In the genomic region with DNA sequence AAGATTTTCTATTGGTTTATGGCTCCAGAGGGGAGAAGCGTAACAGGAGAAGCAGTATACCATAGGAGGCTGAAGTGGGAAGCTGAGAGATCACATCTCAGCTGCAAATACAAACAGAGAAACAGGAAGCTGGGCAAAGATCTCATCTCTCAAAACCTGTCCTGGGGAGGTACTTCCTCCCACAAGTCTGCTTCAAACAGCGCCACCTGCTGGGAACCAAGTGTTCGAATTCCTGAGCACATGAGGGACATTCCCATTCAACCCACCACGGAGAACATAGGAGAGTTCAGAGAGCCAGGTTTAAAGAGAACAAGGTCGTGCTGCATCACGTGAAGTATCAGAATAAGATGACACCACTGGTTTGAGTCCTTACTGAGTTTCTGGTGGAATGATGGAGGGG, we compare ENCODE assay signal across 19 mouse cellular contexts. TPM values are rescaled to one million over a fixed set of nuclear protein-coding genes. Genes with fewer than 3 reads are reported as not detected.
A peak's percentile ranks its signal among the peaks of the same experiment; 100 is the strongest.
DNase-seq lines count a peak whose midpoint lies in the region; ATAC-seq and TF ChIP-seq lines count a peak whose summit lies in the region.
"Had no signal": no experiment of that assay in that cellular context is flagged by ENCODE, and none has a peak within 500 bp of the region (broad histone marks: within the 10 kb centered on the region; RNA-seq: fewer than 3 reads in every experiment).

No protein-coding gene starts in this region.

- DNase-seq in liver, embryonic 14.5 days (ENCODE audit: low read depth in 3 of 3, low spot score in 3 of 3), result no peak
- DNase-seq in liver, result no peak
- peak; percentile 31 for DNase-seq in A20 (ENCODE audit: low read depth, low spot score)
- peak; percentile 23 for DNase-seq in CH12.LX (ENCODE audit: extremely low read depth)
- DNase-seq in urinary bladder, adult 2 months (ENCODE audit: low spot score), result no peak
- no peak for DNase-seq in frontal cortex, adult 2 months (ENCODE audit: extremely low spot score in 1 of 2, low spot score in 1 of 2)
- DNase-seq: cerebellum, adult 11-12 months; gastrocnemius, postnatal 25 days; liver, embryonic 13.5 days; lung, postnatal 36 days had no signal

- dilution Hi-C loops in CH12.LX (cut with MboI; ENCODE audit: extremely low pct_ligation_motif_present, extremely low pct_unique_long_range_greater_than_20kb, low sequenced_read_pairs), result no loop called here

- no peak for TF ChIP-seq RAD21 in CH12.LX (IDR thresholded peaks at IDR 0.05; ENCODE audit: low read depth, low read length)

- no peak for TF ChIP-seq POLR2A in CH12.LX (IDR thresholded peaks at IDR 0.05; ENCODE audit: low read depth, low read length)
- no peak for TF ChIP-seq POLR2A in bone marrow, adult 2 months (IDR thresholded peaks at IDR 0.05; ENCODE audit: borderline replicate concordance, control insufficient read depth, low read depth, low read length)

- in situ Hi-C loops in CH12.LX (cut with MboI; ENCODE audit: low pct_ligation_motif_present, low pct_unique_long_range_greater_than_20kb, low sequenced_read_pairs), result loop anchor here (10.0 kb wide), 1 partner anchor 111 kb away; a partner anchor contains a TSS

- ATAC-seq in liver, embryonic 14.5 days (ENCODE audit: insufficient read depth), result no peak

- H3K79me2 ChIP-seq in CH12.LX (replicated peaks; ENCODE audit: control insufficient read depth, extremely low read depth, insufficient read depth, poor library complexity, severe bottlenecking), result peaks cover 8% of the 10 kb centered on the region

- no peaks in the 10 kb centered on the region for H3K36me3 ChIP-seq in liver, embryonic 14.5 days (replicated peaks; ENCODE audit: control insufficient read depth, insufficient read depth, low read depth)
- H3K36me3 ChIP-seq in CH12.LX (replicated peaks in 1 of 2; ENCODE audit: control insufficient read depth in 1 of 2, insufficient read depth in 1 of 2, low read length in 1 of 2), result no peaks in the 10 kb centered on the region
- H3K36me3 ChIP-seq: embryonic facial prominence, embryonic 12.5 days; heart, embryonic 13.5 days; kidney, embryonic 15.5 days; liver, embryonic 13.5 days; midbrain, embryonic 12.5 days had no signal

- no peak overlapping the region for H3K9ac ChIP-seq in liver, embryonic 14.5 days (replicated peaks)
- no peak overlapping the region for H3K9ac ChIP-seq in CH12.LX (ENCODE audit: insufficient read depth, low read depth)
- H3K9ac ChIP-seq: embryonic facial prominence, embryonic 12.5 days; heart, embryonic 13.5 days; kidney, embryonic 15.5 days; liver, embryonic 13.5 days; midbrain, embryonic 12.5 days had no signal

- TF ChIP-seq EP300 in liver, embryonic 14.5 days (IDR thresholded peaks at IDR 0.05; ENCODE audit: low read depth), result no peak
- no peak for TF ChIP-seq EP300 in CH12.LX (IDR thresholded peaks at IDR 0.05; ENCODE audit: low read length)

- no peak overlapping the region for H3K27ac ChIP-seq in liver, embryonic 14.5 days
- no peak overlapping the region for H3K27ac ChIP-seq in CH12.LX (ENCODE audit: insufficient read depth, low read depth)
- no peak overlapping the region for H3K27ac ChIP-seq in bone marrow, adult 2 months (ENCODE audit: control insufficient read depth, insufficient read depth, low read depth, low read length, poor library complexity)
- H3K27ac ChIP-seq: embryonic facial prominence, embryonic 12.5 days; heart, embryonic 13.5 days; kidney, embryonic 15.5 days; liver, embryonic 13.5 days; midbrain, embryonic 12.5 days had no signal

- no peaks in the 10 kb centered on the region; the same call in 1 of the 2 replicates for H3K9me3 ChIP-seq in liver, embryonic 14.5 days (ENCODE audit: control insufficient read depth, low read length)
- peaks cover 7% of the 10 kb centered on the region for H3K9me3 ChIP-seq in CH12.LX (replicated peaks; ENCODE audit: low read length)
- H3K9me3 ChIP-seq: kidney, embryonic 15.5 days; midbrain, embryonic 12.5 days had no signal

- peaks cover under 1 to 3% of the 10 kb centered on the region in 2 experiments; a peak in 3 of 4 replicates for H3K4me1 ChIP-seq in liver, embryonic 14.5 days (replicated peaks; ENCODE audit: control insufficient read depth in 2 of 2, insufficient read depth in 2 of 2, low read length in 1 of 2)
- H3K4me1 ChIP-seq in CH12.LX (ENCODE audit: control insufficient read depth in 1 of 2, insufficient read depth in 2 of 2), result peaks cover 5 to 6% of the 10 kb centered on the region in 2 experiments
- no peaks in the 10 kb centered on the region for H3K4me1 ChIP-seq in bone marrow, adult 2 months (ENCODE audit: control insufficient read depth, insufficient read depth, low read length)

- 69% methylated on average over 6 of the region's 6 CpGs for WGBS in liver, embryonic 14.5 days (ENCODE audit: insufficient replicate concordance)
- WGBS in bone marrow, adult 2 months, result 73% methylated on average over 6 of the region's 6 CpGs

- TF ChIP-seq CTCF in liver, embryonic 14.5 days (IDR thresholded peaks at IDR 0.05; ENCODE audit: low read depth), result 0 out of 2 replicates have a peak, but pooled peaks have one; percentile 35
- peak in 1 of 2 experiments; percentile 33; a peak in 1 of 4 replicates for TF ChIP-seq CTCF in CH12.LX (conservative IDR thresholded peaks at IDR 0.05 in 1 of 2, IDR thresholded peaks at IDR 0.05 in 1 of 2; ENCODE audit: low read depth in 2 of 2, low read length in 2 of 2)
- peak; percentile 18; the same call in 1 of the 2 replicates for TF ChIP-seq CTCF in bone marrow, adult 2 months (IDR thresholded peaks at IDR 0.05; ENCODE audit: control insufficient read depth, insufficient read depth, low read length)

- no peak overlapping the region for H3K4me2 ChIP-seq in liver, embryonic 14.5 days (ENCODE audit: low read depth)
- no peak overlapping the region for H3K4me2 ChIP-seq in CH12.LX (ENCODE audit: insufficient read depth, low read depth, poor library complexity, severe bottlenecking)
- H3K4me2 ChIP-seq: embryonic facial prominence, embryonic 12.5 days; heart, embryonic 13.5 days; kidney, embryonic 15.5 days; liver, embryonic 13.5 days; midbrain, embryonic 12.5 days had no signal

- no peaks in the 10 kb centered on the region for H3K27me3 ChIP-seq in liver, embryonic 14.5 days (ENCODE audit: control insufficient read depth, insufficient read depth, low read length)
- H3K27me3 ChIP-seq in CH12.LX (replicated peaks), result peaks cover 7% of the 10 kb centered on the region
- H3K27me3 ChIP-seq: embryonic facial prominence, embryonic 12.5 days; heart, embryonic 13.5 days; kidney, embryonic 15.5 days; liver, embryonic 13.5 days; midbrain, embryonic 12.5 days had no signal

- H3K4me3 ChIP-seq in liver, embryonic 14.5 days (ENCODE audit: insufficient read depth in 1 of 2, low read depth in 2 of 2, low read length in 2 of 2), result no peak overlapping the region
- no peak overlapping the region for H3K4me3 ChIP-seq in CH12.LX (replicated peaks in 1 of 3; ENCODE audit: low read depth in 2 of 3, low read length in 2 of 3, poor library complexity in 1 of 3)
- no peak overlapping the region for H3K4me3 ChIP-seq in bone marrow, adult 2 months (replicated peaks; ENCODE audit: control insufficient read depth, low read depth, low read length)
- H3K4me3 ChIP-seq: embryonic facial prominence, embryonic 12.5 days; heart, embryonic 13.5 days; kidney, embryonic 15.5 days; liver, embryonic 13.5 days; midbrain, embryonic 12.5 days; myocyte had no signal

TF ChIP-seq in CH12.LX, 34 proteins besides CTCF, POLR2A, EP300 and RAD21 (continues in another document):
- no peak for TF ChIP-seq JUND (conservative IDR thresholded peaks at IDR 0.05; ENCODE audit: low read depth, low read length)
- TF ChIP-seq HCFC1 (IDR thresholded peaks at IDR 0.05; ENCODE audit: low read depth, low read length), result no peak
- TF ChIP-seq BHLHE40 (IDR thresholded peaks at IDR 0.05; ENCODE audit: low read depth, low read length), result no peak
- TF ChIP-seq E2F4 (IDR thresholded peaks at IDR 0.05; ENCODE audit: insufficient replicate concordance, low read depth, low read length), result no peak
- no peak for TF ChIP-seq MAX (IDR thresholded peaks at IDR 0.05; ENCODE audit: low read length)
- TF ChIP-seq MYC (IDR thresholded peaks at IDR 0.05; ENCODE audit: low read depth, low read length), result no peak
- no peak for TF ChIP-seq RCOR1 (conservative IDR thresholded peaks at IDR 0.05; ENCODE audit: low read depth, low read length)
- no peak for TF ChIP-seq USF2 (conservative IDR thresholded peaks at IDR 0.05; ENCODE audit: low read depth, low read length)
- no peak for TF ChIP-seq JUN (IDR thresholded peaks at IDR 0.05; ENCODE audit: insufficient read depth, low read depth, low read length)
- TF ChIP-seq TBP (conservative IDR thresholded peaks at IDR 0.05; ENCODE audit: low read depth, low read length), result no peak

RNA-seq across cellular contexts. Expression of a gene that starts 4.1 kb away (rescaled TPM):
- 135 and 219 TPM in 2 replicates for polyA plus RNA-seq in liver, embryonic 14.5 days (2012; rRNA removed)
- 24.4 and 29.7 TPM in 2 replicates for polyA plus RNA-seq in liver, embryonic 14.5 days (2014; fragmentation: Nextera tagmentation; extraction: Ambion mirVana)
- total RNA-seq in CH12.LX (2012; rRNA removed), result 180 and 214 TPM in 2 replicates
- 140 and 151 TPM in 2 replicates for total RNA-seq in CH12.LX (2014; rRNA removed)
- polyA plus RNA-seq in CH12.LX (2012; ENCODE audit: insufficient read length, low read depth), result 426 and 516 TPM in 2 replicates
- polyA plus RNA-seq in bone marrow, adult 2 months (2011; ENCODE audit: insufficient read depth, insufficient read length, low replicate concordance, missing spikeins), result 104 and 144 TPM in 2 replicates
- 88.9 and 108 TPM in 2 replicates for polyA plus RNA-seq in urinary bladder, adult 2 months (2012; rRNA removed)
- polyA plus RNA-seq in frontal cortex, adult 2 months (2012; rRNA removed), result 90.7 and 99.6 TPM in 2 replicates

RNA-seq across cellular contexts. Expression of a gene that starts 13.9 kb away (rescaled TPM):
- polyA plus RNA-seq in liver, embryonic 14.5 days (2012; rRNA removed), result 2.7 and 3.6 TPM in 2 replicates
- polyA plus RNA-seq in liver, embryonic 14.5 days (2014; fragmentation: Nextera tagmentation; extraction: Ambion mirVana), result 1.9 and 2.5 TPM in 2 replicates
- total RNA-seq in CH12.LX (2012; rRNA removed) (0.47 and 0.67 TPM in 2 replicates), CH12.LX (2014; rRNA removed) (0.26 TPM in 1 of 2 replicates, not detected in the other)
- 0.51 and 0.60 TPM in 2 replicates for polyA plus RNA-seq in CH12.LX (2012; ENCODE audit: insufficient read length, low read depth)
- 8.6 and 10.8 TPM in 2 replicates for polyA plus RNA-seq in bone marrow, adult 2 months (2011; ENCODE audit: insufficient read depth, insufficient read length, low replicate concordance, missing spikeins)
- polyA plus RNA-seq in urinary bladder, adult 2 months (2012; rRNA removed), result 11.7 and 17.6 TPM in 2 replicates
- polyA plus RNA-seq in frontal cortex, adult 2 months (2012; rRNA removed), result 34.0 and 36.2 TPM in 2 replicates

RNA-seq across cellular contexts. Expression of a gene that starts 36.1 kb away (rescaled TPM):
- not detected in 2 replicates for polyA plus RNA-seq in liver, embryonic 14.5 days (2012; rRNA removed)
- polyA plus RNA-seq in liver, embryonic 14.5 days (2014; fragmentation: Nextera tagmentation; extraction: Ambion mirVana), result not detected in 2 replicates
- 0.34 and 0.64 TPM in 2 replicates for total RNA-seq in CH12.LX (2012; rRNA removed)
- total RNA-seq in CH12.LX (2014; rRNA removed), result 0.05 and 0.07 TPM in 2 replicates
- 0.03 and 0.08 TPM in 2 replicates for polyA plus RNA-seq in CH12.LX (2012; ENCODE audit: insufficient read length, low read depth)
- polyA plus RNA-seq in bone marrow, adult 2 months (2011; ENCODE audit: insufficient read depth, insufficient read length, low replicate concordance, missing spikeins), result not detected in 2 replicates
- polyA plus RNA-seq in urinary bladder, adult 2 months (2012; rRNA removed), result 0.01 TPM in 1 of 2 replicates, not detected in the other
- 0.02 TPM in 1 of 2 replicates, not detected in the other for polyA plus RNA-seq in frontal cortex, adult 2 months (2012; rRNA removed)
- total RNA-seq: common myeloid progenitor, adult 5-6 weeks; gastrocnemius, postnatal 25 days; hematopoietic stem cell, adult 5-6 weeks; neutrophil, adult 5-6 weeks had no signal
- polyA plus RNA-seq: liver, embryonic 13.5 days had no signal

Comparison
In these comparisons a context has a peak if more than half of its experiments do, and no peak if none do; other contexts are left out.
1. DNase-seq: peak in A20 (single experiment) and CH12.LX (single experiment); none in liver, embryonic 14.5 days (0 of 3), liver (single experiment), urinary bladder, adult 2 months (single experiment) and frontal cortex, adult 2 months (0 of 2).